Mouse (Mus musculus) kidney, postnatal 25 days (tissue): Measurements from ENCODE around the gene Adk.

Experiments used
- DNase-seq, 2 experiments: peaks; one replicate each; pipeline ENCODE4 v3.0.0; 2021; ENCODE audit warnings: mixed read lengths in 2 of 2

Adk gene

DNA sequence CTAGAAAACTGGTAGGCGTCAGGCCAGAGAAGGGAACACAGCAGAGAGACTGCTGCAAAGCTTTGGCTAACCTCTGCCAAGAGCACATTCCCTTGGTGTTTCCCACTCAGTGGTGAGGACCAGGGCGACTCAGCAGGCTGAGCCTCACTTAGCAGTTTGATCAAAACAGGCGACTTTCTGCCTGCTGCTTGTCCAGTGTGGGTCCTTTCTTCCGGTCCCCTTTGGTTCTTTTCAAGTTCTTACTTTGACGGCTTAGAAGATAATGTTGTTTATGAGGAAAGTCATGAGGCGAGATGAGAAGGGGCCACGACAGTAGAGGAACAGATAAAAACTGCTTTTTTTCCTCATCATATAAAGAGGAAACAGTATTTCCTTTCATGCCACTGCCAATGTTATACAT, 49.2 kb downstream of the Adk start:
- DNase-seq = peak; percentile 19 to 48

DNA sequence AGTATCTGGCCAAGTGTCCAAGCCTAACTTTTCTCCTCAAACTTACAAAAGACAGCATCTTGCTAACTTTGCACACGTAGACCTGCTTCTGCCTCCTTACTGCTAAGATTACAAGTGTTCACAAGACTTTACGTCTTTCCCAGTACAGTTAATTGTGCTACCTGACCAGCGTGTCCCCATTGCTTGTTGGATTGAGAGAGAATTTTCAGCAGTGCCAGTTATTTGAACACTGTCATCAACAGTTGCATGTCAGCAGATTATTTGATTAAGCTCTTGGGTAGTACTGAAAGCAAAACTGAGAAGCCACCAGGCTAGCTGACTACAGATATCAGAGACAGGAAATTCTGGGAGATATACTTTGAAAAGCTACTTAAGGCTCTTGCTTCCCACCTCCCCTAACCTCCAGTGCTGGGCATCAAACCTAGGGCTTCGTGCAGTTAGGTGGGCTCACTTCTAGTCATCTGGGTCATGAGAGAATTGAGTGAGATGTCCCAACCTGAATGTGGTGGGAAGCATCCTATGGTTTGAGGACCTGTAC, 50.4 kb downstream of the Adk start:
- DNase-seq = no peak

DNA sequence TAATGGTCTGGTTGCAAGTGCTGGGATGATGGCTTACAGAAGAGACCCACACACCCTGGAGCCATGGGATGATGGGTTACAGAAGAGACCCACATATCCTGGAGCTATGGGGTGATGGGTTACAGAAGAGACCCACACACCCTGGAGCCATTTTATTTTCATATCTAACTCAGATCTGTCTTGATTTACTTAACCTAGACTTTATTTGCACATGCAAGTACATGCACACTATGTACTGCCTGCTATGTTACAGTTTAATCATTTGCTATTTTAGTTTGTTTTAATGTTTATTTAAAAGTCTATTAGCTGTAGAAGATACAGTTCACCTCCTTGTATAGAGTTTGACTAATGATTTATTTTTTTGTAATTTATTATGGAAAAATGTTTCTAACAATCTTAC, 52.7 kb downstream of the Adk start:
- DNase-seq = no peak

DNA sequence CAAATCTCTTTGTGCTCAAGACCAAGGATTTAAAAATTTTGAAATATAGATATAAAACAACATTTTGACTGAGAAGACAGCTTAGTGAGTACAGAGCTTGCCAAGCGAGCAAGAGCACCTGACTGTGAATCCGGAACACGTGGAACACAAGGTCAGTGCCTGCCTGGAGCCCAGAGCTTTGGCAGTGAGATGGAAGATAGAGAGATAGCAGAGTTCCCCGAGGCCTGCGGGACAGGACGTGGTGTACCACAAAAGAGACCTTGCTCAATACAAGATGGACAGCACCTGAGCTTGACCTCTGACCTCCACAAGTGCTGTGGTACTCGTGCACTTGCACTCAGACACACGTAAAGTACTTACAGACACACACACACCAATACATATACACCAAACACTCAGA, 54.2 kb downstream of the Adk start:
- DNase-seq = peak; percentile 55 to 86

DNA sequence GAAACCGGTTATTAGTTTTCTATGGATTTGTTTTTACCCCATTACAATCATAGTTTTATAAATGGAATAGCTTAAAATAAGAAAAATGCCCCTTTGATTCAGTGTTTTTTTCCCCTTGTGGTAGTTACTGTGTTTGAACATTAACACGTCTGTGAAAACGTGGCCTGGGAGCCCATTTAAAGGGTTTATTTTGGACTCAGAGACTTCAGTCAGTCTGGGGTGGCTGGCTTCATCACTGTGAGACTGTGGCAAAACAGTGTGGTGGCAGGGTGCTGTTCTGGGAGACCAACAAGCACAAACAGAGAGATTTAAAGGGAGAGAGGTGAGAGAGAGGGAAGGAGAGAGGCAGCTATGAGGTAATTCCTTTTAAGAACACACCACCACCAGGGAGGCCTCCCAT, 55.2 kb downstream of the Adk start:
- DNase-seq = peak; percentile 46 to 58

DNA sequence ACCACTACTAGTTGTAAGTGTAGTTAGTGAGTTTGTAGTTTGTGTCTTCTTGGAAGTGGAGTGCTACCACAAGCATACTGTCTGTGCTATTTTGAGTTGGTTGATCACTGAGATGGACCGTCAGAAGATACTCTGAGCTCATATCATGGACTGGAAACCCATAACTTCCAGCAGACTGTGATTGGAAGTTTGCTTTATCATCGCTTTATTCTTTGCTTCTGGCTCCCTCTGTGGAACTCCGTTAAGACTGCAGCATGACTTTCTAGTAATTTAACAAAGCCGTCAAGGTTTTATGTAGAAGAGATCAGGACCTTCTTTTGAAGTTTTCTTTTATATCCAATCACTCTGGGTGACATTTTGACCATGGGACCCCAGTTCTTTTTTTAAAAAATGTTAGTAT, 58.1 kb downstream of the Adk start:
- DNase-seq = no peak

DNA sequence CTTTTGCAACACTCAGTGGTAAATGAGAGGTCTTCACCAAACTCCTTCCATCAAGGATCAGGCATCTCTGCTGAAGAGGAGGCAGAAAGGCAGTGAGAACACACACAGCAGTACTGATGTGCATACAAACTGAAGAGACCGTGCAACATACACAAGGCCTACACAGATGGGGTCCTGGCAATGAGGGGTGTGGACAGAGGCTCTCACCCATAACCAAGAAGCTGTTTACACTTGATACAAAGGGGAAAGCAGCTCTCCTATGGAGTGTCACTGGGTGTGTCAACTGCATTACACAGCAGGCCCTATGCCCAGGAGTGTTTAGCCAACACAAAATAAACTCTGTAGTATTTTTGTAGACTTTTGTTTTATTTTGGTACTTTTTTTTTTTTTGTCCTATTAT, 59.1 kb downstream of the Adk start:
- no peak for DNase-seq

DNA sequence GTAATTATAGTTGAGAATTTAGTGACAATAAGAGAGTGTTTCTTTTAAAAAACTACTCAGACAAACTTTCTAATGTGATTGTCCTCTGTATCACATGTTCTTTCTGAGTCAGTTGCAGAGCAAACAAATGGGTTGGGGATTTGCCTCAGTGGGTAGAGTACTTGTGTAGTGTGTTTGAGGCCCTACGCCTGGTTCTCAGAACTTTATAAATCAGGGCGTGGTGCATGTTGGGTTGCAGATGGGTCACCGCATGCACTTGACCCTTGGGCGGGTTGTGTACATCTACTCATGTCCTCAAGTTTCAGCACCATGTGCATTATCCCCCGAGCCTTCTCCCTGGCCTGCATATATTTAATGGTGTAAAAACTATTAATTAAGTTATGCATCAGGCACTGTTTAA, 59.8 kb downstream of the Adk start:
- no peak for DNase-seq

DNA sequence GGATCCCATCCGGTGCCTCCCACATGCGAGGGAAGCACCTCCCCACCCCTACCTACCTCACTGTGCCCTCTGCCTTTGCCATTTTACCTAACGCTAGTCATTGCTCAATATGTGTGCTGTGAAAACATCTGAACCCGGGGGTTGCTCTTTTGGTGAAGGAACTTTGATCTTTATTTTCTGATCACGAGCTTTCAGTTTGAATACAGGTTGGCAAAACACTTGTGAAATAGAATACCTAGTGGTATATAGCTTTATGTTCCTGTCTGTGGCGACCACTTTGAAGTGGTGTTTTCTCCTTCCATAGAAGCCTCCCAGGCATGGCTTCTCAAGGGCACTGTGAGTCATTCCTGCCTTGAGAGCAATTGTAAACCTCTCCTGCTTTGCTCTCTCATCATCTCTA, 60.4 kb downstream of the Adk start:
- DNase-seq = peak in 1 of 2 experiments; percentile 50

DNA sequence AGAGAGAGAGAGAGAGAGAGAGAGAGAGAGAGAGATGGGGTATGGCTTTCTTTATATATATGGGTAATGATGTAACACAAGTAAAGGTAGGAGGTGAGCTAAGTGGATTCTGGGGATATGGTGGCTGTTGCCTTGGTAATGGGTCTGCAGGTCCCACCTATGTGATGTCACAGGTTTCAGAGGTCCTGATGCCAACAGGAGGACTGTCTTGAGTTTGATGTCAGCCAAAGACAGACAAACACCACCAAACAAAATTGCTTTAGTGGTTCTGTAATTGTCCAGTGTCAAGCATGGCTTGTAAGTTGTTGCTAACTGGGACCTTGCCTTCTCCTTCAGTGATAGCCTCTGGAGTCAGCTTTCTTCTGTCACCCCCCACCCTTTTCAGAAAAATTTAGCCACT, 62.0 kb downstream of the Adk start:
- no peak for DNase-seq

DNA sequence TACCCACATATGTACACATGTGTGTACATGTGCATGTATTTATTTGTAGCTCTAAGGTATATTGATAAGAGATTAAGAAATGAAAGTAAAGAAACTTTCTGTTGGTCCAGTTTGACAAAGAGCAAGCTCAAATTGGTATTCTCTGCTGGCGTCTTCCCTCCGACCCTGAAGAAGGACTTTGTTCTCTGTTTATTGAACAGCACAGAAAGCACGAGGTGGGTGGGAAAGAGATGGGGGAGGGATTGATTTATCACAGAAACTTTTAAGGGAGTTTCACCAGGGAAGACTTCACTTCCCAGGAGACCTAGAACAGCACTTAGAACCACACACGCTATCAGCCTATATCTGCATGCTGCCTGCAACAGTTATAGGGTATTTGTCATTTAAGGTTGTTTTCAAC, 62.9 kb downstream of the Adk start:
- DNase-seq = peak in 1 of 2 experiments; percentile 19

DNA sequence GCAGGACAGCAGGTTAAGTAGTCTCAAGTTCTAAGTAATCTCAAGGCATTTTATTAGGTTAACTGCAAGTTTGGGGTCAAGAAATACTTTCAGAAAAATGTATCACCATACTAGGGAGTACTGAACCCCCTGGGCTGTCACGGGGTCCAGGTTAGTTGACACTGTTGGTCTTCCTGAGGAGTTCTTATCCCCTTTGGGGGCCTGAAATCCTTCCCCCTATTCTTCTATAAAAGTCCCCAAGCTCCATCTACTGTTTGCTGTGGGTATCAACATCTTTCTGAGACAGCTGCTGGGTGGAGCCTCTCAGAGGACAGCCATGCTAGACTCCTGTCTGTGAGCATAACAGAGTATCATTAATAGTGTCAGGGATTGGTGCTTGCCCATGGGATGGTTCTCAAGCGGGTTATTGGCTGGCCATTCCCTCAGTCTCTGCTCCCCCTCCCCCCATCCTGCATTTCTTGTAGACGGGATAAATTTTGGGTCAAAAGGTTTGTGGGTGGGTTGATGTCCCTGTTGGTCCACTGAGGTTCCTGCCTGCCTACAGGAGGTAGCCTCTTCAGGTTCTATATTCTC, 63.6 kb downstream of the Adk start:
- peak; percentile 43 to 50 for DNase-seq

DNA sequence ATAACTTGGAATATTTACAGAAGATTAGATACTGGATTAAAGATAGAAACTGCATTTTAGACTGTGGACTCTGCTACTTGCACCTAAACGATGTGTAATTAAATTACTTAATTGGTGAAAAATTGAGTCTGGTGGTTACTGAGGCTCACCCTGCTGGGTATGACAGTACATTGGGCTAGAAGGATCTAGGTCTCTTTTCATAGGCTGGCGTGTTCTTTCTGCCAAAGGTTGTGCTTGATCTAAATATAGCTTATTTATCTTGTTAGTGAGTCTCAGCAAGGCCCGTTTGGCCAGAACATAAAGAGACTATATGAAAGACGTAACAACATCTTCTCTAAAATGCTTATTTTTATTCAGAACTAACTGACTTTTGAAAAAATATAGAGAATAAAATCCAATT, 65.7 kb downstream of the Adk start:
- no peak for DNase-seq

DNA sequence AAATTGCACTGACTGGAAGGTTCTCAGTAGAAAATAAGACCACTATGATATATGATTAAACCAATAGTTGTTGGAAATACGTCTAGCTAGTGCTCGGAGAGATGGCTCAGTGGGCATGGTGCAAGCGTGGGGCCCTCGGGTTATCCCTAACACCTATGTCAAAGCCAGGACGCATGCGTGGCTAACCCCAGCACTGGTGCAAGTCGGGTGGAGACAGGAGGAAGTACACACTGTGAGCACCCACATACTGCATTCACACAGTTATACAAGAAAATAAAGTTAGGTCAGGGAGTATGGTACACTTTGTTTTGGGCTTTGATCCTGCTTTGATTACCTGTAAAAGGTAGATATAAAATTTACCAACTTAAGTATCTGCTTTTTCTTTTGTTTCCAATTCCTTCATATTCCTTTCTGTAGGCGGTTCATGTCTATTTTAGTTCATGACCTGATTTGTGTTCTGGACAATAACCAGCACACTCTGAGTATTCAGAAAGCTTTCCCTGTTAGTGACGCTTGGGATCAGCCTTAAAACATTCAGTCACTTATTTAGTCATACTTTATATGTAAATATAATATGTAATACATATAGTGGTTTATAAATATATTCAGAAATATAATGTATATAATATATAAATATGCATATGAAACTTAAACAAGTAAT, 67.4 kb downstream of the Adk start:
- no peak for DNase-seq

DNA sequence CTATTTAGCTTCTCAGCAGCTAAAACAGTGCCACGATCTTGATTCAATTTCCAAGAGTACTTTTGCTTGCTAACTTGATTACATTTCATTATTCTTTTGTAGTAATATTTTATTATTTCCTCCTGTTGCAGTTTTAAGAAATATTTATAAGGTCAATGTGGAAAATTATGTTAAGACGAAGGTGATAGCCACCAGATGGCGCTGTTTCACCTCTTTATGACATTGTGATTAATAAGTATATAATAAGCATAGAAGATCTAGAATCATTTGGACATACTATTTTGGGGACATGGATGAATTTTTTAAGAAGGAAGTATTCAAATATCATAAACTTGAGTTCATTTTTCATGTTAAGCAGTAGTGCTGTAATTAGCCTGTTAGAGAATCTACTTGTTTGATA, 68.1 kb downstream of the Adk start:
- DNase-seq = peak in 1 of 2 experiments; percentile 83

DNA sequence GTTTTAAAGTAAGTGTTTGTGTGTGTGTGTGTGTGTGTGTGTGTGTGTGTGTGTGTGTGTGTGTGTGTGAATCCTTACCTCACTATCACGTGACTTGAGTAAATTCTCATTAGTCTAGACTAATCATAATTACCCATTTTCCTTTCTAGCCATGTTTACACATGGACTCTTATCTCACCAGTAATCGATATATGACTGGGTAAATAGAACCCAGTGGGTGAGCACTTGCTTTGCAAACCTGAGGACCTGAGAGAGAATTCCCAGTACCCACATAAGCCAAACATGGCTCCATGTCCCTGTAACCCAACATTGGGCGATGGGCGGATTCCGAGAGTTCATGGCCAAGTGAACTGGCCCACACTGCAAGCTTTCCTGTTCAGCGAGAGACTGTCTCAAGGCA, 74.8 kb downstream of the Adk start:
- no peak for DNase-seq

DNA sequence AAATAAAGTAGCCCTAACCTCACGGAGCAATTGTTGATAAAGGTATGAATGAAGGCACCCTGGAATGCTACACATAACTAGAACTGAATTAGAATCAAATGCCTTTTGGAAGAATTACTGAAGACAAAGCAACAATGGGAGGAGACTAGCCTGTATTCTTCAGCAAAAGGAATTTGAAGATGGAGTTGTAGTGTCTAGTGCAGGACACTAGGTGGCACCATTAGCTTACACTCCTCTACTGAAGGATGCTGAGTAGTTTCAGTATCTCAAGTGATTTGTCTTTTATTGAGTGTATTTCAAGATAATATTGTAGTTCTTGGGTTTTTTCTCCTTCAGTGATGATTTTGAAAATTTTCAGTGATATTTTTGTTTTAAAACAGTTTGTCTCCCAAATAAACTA, 84.5 kb downstream of the Adk start:
- peak in 1 of 2 experiments; percentile 68 for DNase-seq

DNA sequence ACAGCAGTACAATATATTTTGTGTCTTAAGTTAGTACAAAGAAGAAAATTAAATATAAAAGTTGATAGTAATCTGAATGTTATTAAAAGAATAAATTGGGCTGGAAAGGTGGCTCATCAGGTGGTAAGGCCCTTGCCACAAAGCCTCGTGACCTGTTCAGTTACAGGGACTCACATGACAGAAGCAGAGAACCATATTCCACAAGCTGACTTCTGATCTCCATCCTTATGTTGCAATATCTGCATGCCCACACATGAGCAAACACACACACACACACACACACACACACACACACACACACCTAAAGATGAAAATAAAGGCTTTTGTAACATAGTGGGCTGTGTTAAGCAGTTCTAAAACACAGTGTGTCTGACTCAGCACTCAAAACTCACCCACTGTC, 90.2 kb downstream of the Adk start:
- no peak for DNase-seq

DNA sequence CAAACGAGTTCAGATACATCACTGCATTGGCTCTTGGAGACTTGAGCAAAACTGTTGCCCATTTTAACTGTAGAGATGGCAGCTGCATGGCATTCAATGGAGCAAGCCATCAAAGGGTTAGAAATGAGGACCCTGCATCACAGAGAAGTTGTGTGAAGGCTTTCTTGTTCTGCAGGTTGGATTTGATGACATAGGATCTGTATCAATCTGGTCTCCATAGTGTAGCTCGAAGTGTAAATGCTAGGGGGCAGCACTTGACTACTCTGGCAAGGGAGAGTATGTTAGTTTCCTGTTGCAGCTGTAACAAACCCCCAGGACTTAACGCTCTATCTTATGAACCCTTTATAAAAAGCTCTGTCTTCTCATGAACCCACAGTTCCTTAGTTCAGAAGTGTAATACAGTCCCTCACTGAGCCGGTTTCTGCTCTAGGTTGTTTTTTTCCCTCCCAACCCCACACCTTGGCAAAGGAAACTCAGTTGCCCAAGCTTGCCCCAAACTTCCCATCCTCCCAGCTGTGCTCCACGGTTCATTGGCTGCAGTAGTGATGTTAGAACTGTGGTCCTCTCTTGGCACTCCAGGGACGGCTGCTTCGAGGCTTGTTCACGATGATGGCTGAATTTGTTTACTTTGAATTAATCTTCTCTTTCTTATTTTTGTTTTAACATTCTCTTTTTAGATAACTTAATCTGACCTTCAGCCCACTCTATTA, 91.2 kb downstream of the Adk start:
- DNase-seq = peak; percentile 42 to 47

DNA sequence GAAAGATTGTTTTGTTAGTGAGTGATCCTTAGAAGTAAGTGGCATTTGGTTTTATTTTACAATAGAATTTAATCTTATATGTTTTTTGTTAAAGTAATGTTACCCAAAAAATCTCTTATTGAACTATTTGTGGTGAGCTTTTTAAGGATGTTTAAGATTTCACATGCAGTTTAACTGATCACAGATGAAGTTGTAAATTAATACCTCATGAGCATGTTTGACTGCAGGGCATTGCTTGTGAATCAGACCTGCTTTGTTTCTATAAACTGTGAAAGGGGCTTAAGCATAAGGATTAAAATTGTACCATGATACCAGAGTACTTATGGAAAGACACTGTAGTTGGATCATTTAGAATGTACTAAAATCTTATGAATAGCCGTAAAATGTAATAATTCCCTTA, 94.8 kb downstream of the Adk start:
- DNase-seq = no peak

DNA sequence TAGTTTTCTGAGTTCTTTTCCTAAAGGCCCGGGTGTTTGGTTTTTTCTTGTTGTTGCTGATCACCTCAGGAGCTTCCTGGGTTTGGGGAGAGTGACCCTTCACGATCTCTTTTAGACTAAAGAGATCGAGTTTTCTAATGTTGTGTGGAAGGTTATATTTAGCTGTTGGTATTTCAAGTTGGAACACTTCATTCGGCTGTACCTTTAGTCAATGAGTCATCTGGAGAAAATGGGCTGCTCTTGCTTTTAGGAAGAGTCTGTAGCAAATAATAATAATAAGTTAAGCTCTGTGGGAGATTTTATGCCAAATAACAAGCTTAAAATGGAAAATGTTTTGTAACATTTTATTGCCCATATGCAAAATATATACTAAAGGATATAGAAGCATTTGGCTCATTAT, 97.9 kb downstream of the Adk start:
- DNase-seq = no peak

DNA sequence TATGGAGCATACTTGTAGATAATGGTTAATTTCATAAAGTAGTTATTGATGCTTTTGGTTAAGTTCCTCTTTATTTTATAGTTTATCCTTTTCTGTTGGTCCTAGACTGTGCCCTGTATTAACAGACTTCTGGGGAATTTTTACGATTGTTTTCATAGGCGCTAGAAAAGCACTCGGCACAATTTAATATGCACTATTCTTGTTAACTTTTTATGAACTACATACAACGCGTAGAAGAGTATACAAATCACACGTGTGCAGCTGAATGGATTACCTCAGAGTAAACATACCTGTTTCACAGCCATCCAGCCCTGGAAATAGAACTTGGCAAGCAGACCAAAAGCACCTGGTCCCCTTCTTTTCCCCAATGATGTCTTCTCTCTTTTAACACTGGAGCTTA, 99.7 kb downstream of the Adk start:
- DNase-seq = no peak

DNA sequence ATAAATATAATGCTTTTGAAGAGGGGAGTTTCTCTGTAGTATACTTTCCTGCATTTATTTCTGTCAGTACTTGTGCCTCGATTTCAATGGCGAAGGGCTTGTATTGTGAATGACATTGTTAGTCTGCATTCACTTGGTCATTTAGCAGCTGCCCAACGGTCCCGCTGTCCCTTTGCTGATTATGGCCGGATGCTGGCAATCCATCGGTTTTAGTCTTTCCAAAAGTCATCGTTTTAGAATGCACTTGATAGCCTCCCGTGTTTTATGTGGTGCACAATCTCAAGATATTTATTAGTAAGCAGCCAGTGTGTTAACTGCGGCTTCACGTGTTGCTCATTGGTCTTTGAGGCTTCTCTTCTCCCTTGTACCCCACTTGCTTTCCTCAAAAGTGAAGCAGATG, 113.3 kb downstream of the Adk start:
- no peak for DNase-seq

DNA sequence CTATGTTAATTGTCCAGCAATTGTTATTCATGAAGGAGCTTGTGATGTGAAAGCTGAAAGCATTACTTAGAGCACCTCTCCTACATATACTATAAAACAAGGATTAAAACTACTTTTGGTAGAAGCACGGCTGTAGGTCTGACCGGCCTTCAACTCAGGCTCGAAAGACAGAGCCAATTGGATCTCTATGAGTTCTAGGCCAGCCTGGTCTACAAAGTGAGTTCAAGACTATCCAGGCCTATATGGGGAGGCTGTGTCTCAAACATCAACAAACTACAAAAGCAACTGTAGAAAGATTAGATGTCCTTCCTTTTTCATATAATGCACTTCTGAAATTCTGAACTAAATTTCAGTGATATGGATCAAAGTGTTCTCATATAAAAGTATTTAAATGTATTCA, 113.7 kb downstream of the Adk start:
- DNase-seq = no peak
